Mouse (Mus musculus): ENCODE results near the gene Schip1.

Schip1 gene

GRCm38 (mm10) chr3:68514717-68515116 lies 450.1 kb downstream of the Schip1 start:
- DNase-seq, result no peak

GRCm38 (mm10) chr3:68516393-68517081 lies 451.9 kb downstream of the Schip1 start:
- DNase-seq, result no peak

- DNase-seq, result no peak
These were observed 452.6 kb downstream of the Schip1 start for GRCm38 (mm10) chr3:68517236-68517635.

- DNase-seq, result no peak
These were observed 453.4 kb downstream of the Schip1 start for GRCm38 (mm10) chr3:68518041-68518440.

GRCm38 (mm10) chr3:68518586-68518985 lies 454.0 kb downstream of the Schip1 start:
- DNase-seq, result no peak

- no peak for DNase-seq
These were observed 460.8 kb downstream of the Schip1 start for GRCm38 (mm10) chr3:68525361-68525878.

GRCm38 (mm10) chr3:68526416-68526815 lies 461.8 kb downstream of the Schip1 start:
- DNase-seq, result no peak

GRCm38 (mm10) chr3:68527182-68527581 lies 462.6 kb downstream of the Schip1 start:
- DNase-seq, result no peak

- DNase-seq, result no peak
These were observed 467.3 kb downstream of the Schip1 start for GRCm38 (mm10) chr3:68531908-68532307.

GRCm38 (mm10) chr3:68534571-68535051 lies 470.0 kb downstream of the Schip1 start:
- DNase-seq, result peak; percentile 25 to 60

GRCm38 (mm10) chr3:68535160-68535728 lies 470.6 kb downstream of the Schip1 start:
- peak in 1 of 2 experiments; percentile 53 for DNase-seq

- no peak for DNase-seq
These were observed 471.5 kb downstream of the Schip1 start for GRCm38 (mm10) chr3:68536071-68536470.

GRCm38 (mm10) chr3:68541688-68542087 lies 477.1 kb downstream of the Schip1 start:
- no peak for DNase-seq

- peak; percentile 70 for DNase-seq
These were observed 478.4 kb downstream of the Schip1 start for GRCm38 (mm10) chr3:68542944-68543501.

- DNase-seq, result no peak
These were observed 480.2 kb downstream of the Schip1 start for GRCm38 (mm10) chr3:68544811-68545210.

GRCm38 (mm10) chr3:68545898-68546297 lies 481.3 kb downstream of the Schip1 start:
- no peak for DNase-seq

- no peak for DNase-seq
These were observed 490.6 kb downstream of the Schip1 start for GRCm38 (mm10) chr3:68555087-68555662.

GRCm38 (mm10) chr3:68556891-68557290 lies 492.3 kb downstream of the Schip1 start:
- DNase-seq, result peak in 1 of 2 experiments; percentile 30

- DNase-seq, result no peak
These were observed 494.1 kb downstream of the Schip1 start for GRCm38 (mm10) chr3:68558744-68559143.

GRCm38 (mm10) chr3:68560057-68560456 lies 495.5 kb downstream of the Schip1 start:
- no peak for DNase-seq

GRCm38 (mm10) chr3:68562838-68563237 lies 498.2 kb downstream of the Schip1 start:
- no peak for DNase-seq

GRCm38 (mm10) chr3:68563922-68564321 lies 499.3 kb downstream of the Schip1 start:
- peak; percentile 53 to 57 for DNase-seq

GRCm38 (mm10) chr3:68564978-68565674 lies 500.5 kb downstream of the Schip1 start:
- DNase-seq, result no peak

Measured in lung, postnatal 4 days (tissue).